Mouse (Mus musculus): ENCODE results near the gene Fance.

GRCm38 (mm10) chr17:28363507-28363906 is 50.2 kb downstream of the Fance start:
- no peak for TF ChIP-seq CTCF (IDR thresholded peaks at IDR 0.05; ENCODE audit: extremely low read depth, insufficient read depth, low read length)
- TF ChIP-seq POLR2A (IDR thresholded peaks at IDR 0.05; ENCODE audit: extremely low read depth, insufficient read depth, low read length): no peak
